Mouse (Mus musculus): ENCODE measurements around the gene Sohlh1. TPM values are rescaled to one million over a fixed set of nuclear protein-coding genes. Genes with fewer than 3 reads are reported as not detected.
A peak's percentile ranks its signal among the peaks of the same experiment; 100 is the strongest.

Gene Sohlh1
- total and polyA plus RNA-seq, 2 experiments from 2014 or later, result not detected

DNA sequence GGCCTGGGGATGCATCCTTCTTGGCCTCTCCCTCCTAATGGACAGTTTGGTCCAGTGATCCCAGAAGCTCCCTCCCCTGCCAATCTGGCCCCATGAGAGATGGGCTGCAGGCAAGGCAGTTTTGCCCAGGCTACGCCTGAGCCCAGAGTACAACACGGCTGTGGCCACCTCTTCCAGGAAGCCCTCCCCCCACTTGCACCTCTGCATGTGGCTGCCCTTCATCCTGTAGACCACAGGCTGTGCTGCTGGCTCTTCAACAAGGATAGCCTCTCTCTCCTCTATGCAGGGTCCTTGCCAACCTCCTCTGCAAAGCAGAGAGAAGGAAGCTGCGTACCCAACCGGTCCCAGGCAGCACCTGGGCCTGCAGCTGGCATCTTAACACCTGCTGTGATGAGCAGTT, 32.0 kb upstream of the Sohlh1 start:
- Histone ChIP-seq H3K4me2 (ENCODE audit: low read depth, low read length, poor library complexity, severe bottlenecking) (no peak overlapping the region), H3K4me1 (ENCODE audit: insufficient read depth, low read length) (peaks cover 8% of the 10 kb centered on the region), H3K4me3 (ENCODE audit: low read depth, low read length) (no peak overlapping the region), H3K9ac (replicated peaks; ENCODE audit: low read length, poor library complexity, severe bottlenecking) (no peak overlapping the region), H3K9me3 (ENCODE audit: low read length) (no peaks in the 10 kb centered on the region), H3K36me3 (ENCODE audit: insufficient read depth, low read length) (no peaks in the 10 kb centered on the region), H3K27ac (ENCODE audit: low read depth, low read length) (no peak overlapping the region), H3K27me3 (ENCODE audit: insufficient read depth, low read length) (no peaks in the 10 kb centered on the region)
- TF ChIP-seq CTCF (IDR thresholded peaks at IDR 0.05), result no peak
- ATAC-seq (ENCODE audit: low FRiP score) (no peak), DNase-seq (ENCODE audit: low spot score) (no peak)
- 84% methylated on average over 4 of the region's 4 CpGs for WGBS

DNA sequence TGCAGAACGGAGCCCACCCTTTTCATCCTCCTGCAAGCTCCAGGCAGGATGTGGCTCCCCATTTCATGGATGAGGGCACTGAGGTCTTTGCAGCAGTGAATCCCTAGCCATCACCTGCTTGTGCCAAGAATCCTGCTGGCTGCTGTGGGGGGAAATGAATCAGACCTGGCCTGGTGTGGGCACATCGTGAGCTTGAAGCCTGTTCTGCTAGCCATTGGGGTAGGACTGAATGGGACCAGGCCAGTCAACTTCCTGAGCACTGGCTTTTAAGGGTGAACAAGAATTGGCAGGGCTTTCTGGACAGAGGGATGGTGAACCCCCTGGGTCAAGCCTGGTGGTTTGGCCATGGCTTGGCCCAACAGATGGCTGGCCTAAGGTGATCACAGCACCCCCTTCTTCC, 31.5 kb upstream of the Sohlh1 start:
- Histone ChIP-seq H3K9me3 (ENCODE audit: low read length) (no peaks in the 10 kb centered on the region), H3K4me2 (ENCODE audit: low read depth, low read length, poor library complexity, severe bottlenecking) (peak overlapping the region; percentile 74), H3K9ac (replicated peaks; ENCODE audit: low read length, poor library complexity, severe bottlenecking) (peak overlapping the region; percentile 87), H3K36me3 (ENCODE audit: insufficient read depth, low read length) (no peaks in the 10 kb centered on the region), H3K27ac (ENCODE audit: low read depth, low read length) (peak overlapping the region; percentile 43; the same call in 1 of the 2 replicates), H3K4me3 (ENCODE audit: low read depth, low read length) (peak overlapping the region; percentile 69), H3K27me3 (ENCODE audit: insufficient read depth, low read length) (no peaks in the 10 kb centered on the region), H3K4me1 (ENCODE audit: insufficient read depth, low read length) (peaks cover 8% of the 10 kb centered on the region)
- DNase-seq (ENCODE audit: low spot score) (no peak), ATAC-seq (ENCODE audit: low FRiP score) (no peak)
- no peak for TF ChIP-seq CTCF (IDR thresholded peaks at IDR 0.05)
- 74% methylated on average over 2 of the region's 2 CpGs for WGBS

DNA sequence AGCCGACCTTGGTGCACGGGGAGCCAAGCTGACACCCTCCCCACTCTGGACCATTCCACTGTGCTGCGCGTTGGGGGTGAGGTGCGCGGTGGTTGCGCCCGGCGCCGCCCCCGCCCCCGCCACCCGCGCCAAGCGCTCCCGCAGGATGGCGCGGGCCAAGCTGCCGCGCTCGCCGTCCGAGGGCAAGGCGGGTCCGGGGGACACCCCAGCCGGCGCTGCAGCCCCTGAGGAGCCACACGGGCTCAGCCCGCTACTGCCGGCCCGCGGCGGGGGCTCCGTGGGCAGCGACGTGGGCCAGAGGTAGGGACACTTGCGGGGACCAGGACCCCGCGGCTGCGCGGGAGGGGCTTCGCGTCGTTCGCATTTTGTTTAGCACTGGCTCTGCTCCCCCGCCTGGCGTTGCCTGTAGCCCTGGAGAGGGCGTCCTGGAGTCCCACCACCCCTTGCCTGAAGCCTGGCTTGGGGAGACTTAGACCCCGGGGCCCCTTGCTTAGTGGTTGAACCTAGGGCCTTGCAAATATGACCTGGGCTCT, 30.8 kb upstream of the Sohlh1 start:
- Histone ChIP-seq H3K27ac (ENCODE audit: low read depth, low read length) (peak overlapping the region; percentile 43; the same call in 1 of the 2 replicates), H3K27me3 (ENCODE audit: insufficient read depth, low read length) (no peaks in the 10 kb centered on the region), H3K36me3 (ENCODE audit: insufficient read depth, low read length) (no peaks in the 10 kb centered on the region), H3K4me3 (ENCODE audit: low read depth, low read length) (peak overlapping the region; percentile 69), H3K4me1 (ENCODE audit: insufficient read depth, low read length) (peaks cover 8% of the 10 kb centered on the region), H3K9me3 (ENCODE audit: low read length) (no peaks in the 10 kb centered on the region), H3K9ac (replicated peaks; ENCODE audit: low read length, poor library complexity, severe bottlenecking) (peak overlapping the region; percentile 87), H3K4me2 (ENCODE audit: low read depth, low read length, poor library complexity, severe bottlenecking) (peak overlapping the region; percentile 74)
- peak; percentile 13; the same call in 1 of the 2 replicates for TF ChIP-seq CTCF (IDR thresholded peaks at IDR 0.05)
- DNase-seq (ENCODE audit: low spot score), result peak; percentile 29
- WGBS, result 2% methylated on average over 43 of the region's 49 CpGs
- peak; percentile 76 for ATAC-seq (ENCODE audit: low FRiP score)

DNA sequence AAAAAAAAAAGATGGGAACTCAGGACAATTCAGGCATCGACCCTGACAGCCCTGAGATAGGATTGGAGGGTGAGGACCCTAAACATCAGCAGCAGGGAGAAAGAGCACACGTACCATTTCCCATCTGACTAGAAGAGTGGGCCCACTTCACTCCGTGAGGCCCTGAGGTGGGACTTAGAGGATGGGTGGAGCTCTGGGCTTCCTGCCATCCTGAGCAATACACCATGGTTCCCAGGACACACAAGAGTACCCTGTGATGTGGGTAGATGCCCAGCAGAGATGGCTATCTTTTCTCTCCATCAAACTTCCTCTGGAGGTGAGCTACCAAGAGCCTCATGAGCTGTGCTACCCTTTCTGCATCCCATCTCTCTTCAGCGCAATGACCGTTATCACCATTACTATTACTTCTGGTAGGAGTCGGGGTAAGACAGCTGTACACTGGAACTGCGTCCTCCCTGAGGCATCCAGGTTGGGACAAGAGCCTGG, 30.2 kb upstream of the Sohlh1 start:
- no peak overlapping the region for H3K27ac ChIP-seq (ENCODE audit: low read depth, low read length)
- WGBS, result 20% methylated on average over 7 of the region's 7 CpGs
- H3K36me3 ChIP-seq (ENCODE audit: insufficient read depth, low read length), result no peaks in the 10 kb centered on the region
- 0 out of 2 replicates have a peak, but pooled peaks have one; percentile 3 for ATAC-seq (ENCODE audit: low FRiP score)
- peak overlapping the region; percentile 69 for H3K4me3 ChIP-seq (ENCODE audit: low read depth, low read length)
- H3K4me1 ChIP-seq (ENCODE audit: insufficient read depth, low read length), result peaks cover 8% of the 10 kb centered on the region
- no peak for DNase-seq (ENCODE audit: low spot score)
- peak overlapping the region; percentile 74 for H3K4me2 ChIP-seq (ENCODE audit: low read depth, low read length, poor library complexity, severe bottlenecking)
- H3K9ac ChIP-seq (replicated peaks; ENCODE audit: low read length, poor library complexity, severe bottlenecking), result peak overlapping the region; percentile 87
- no peak for TF ChIP-seq CTCF (IDR thresholded peaks at IDR 0.05)
- no peaks in the 10 kb centered on the region for H3K27me3 ChIP-seq (ENCODE audit: insufficient read depth, low read length)
- no peaks in the 10 kb centered on the region for H3K9me3 ChIP-seq (ENCODE audit: low read length)

DNA sequence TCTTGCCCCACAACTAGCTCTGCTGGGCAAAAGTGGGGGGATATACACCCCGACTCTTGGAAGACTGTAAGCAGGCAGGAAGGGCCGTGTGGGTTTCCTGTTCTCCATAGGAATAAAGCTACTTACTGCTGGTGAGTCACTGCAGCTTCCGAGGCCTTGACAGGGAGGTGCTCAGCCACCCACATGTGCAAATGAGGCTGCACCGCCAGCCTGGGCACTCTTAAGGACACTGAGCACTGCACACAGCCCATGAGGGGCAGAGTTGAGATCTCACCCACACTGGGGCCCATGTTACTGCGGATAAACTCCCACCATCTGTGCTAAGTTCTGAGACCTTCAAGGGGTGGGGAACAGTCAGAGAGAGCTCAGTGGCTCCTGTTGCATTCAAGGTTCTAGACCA, 19.6 kb upstream of the Sohlh1 start:
- 0 out of 2 replicates have a peak, but pooled peaks cover 5% of the 10 kb centered on the region for H3K4me1 ChIP-seq (ENCODE audit: insufficient read depth, low read length)
- H3K9ac ChIP-seq (replicated peaks; ENCODE audit: low read length, poor library complexity, severe bottlenecking), result no peak overlapping the region
- H3K27ac ChIP-seq (ENCODE audit: low read depth, low read length), result no peak overlapping the region
- H3K4me2 ChIP-seq (ENCODE audit: low read depth, low read length, poor library complexity, severe bottlenecking), result no peak overlapping the region
- H3K4me3 ChIP-seq (ENCODE audit: low read depth, low read length), result no peak overlapping the region
- TF ChIP-seq CTCF (IDR thresholded peaks at IDR 0.05), result no peak
- no peaks in the 10 kb centered on the region; the same call in 1 of the 2 replicates for H3K27me3 ChIP-seq (ENCODE audit: insufficient read depth, low read length)
- no peaks in the 10 kb centered on the region for H3K9me3 ChIP-seq (ENCODE audit: low read length)
- DNase-seq (ENCODE audit: low spot score) (no peak), ATAC-seq (ENCODE audit: low FRiP score) (no peak)
- WGBS, result 65% methylated on average over 5 of the region's 5 CpGs
- no peaks in the 10 kb centered on the region for H3K36me3 ChIP-seq (ENCODE audit: insufficient read depth, low read length)

DNA sequence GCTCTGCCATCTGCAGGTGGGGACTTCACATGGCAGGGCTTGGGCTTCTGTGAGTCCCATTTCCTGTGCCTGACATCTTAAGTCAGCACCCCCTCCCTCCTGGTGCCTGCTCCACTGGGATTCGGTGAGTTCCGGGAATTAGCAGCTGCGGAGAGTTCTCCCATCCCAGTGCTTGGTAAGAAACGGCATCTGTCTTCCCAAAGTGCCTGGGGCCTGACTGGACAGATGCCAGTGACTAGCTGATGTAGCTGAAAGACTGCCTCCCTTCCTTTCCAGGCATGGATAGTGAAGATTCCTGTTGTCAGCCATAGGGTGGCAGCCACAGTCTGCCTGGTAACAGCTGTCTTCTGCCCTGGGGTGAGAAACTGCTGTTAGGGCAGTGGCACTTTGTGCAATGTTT, 18.4 kb upstream of the Sohlh1 start:
- H3K27me3 ChIP-seq (ENCODE audit: insufficient read depth, low read length), result no peaks in the 10 kb centered on the region; the same call in 1 of the 2 replicates
- ATAC-seq (ENCODE audit: low FRiP score), result no peak
- H3K4me1 ChIP-seq (ENCODE audit: insufficient read depth, low read length), result 0 out of 2 replicates have a peak, but pooled peaks cover 5% of the 10 kb centered on the region
- 10% methylated on average over 4 of the region's 4 CpGs for WGBS
- H3K36me3 ChIP-seq (ENCODE audit: insufficient read depth, low read length), result no peaks in the 10 kb centered on the region
- peak overlapping the region; percentile 18; the same call in 1 of the 2 replicates for H3K4me2 ChIP-seq (ENCODE audit: low read depth, low read length, poor library complexity, severe bottlenecking)
- no peak overlapping the region for H3K27ac ChIP-seq (ENCODE audit: low read depth, low read length)
- H3K9ac ChIP-seq (replicated peaks; ENCODE audit: low read length, poor library complexity, severe bottlenecking), result no peak overlapping the region
- H3K4me3 ChIP-seq (ENCODE audit: low read depth, low read length), result no peak overlapping the region
- H3K9me3 ChIP-seq (ENCODE audit: low read length), result no peaks in the 10 kb centered on the region
- peak; percentile 82 for DNase-seq (ENCODE audit: low spot score)
- peak; percentile 59 for TF ChIP-seq CTCF (IDR thresholded peaks at IDR 0.05)
